Mouse (Mus musculus) intestine, embryonic 16.5 days (tissue): ENCODE measurements around the gene Klf5. TPM values are rescaled to one million over a fixed set of nuclear protein-coding genes. Genes with fewer than 3 reads are reported as not detected.

Experiments
- ATAC-seq: fragments of 200-750 bp; cut with Nextera tagmentation; 2 replicates; pipeline ENCODE4 v1.8.0; 2017; ENCODE audit warnings: moderate TSS enrichment, moderate library complexity
- H3K27ac ChIP-seq: fragments of 300-500 bp; sonication (generic); 2 replicates; pipeline ENCODE4 v1.5.1; 2014; ENCODE audit warnings: mild to moderate bottlenecking, low read length
- H3K27me3 ChIP-seq: fragments of 300-500 bp; sonication (generic); replicated peaks from 2 replicates; pipeline ENCODE4 v1.6.1; 2014; ENCODE audit warnings: low read length, control low read depth, mixed read lengths; ENCODE audit not compliant: control insufficient read depth, insufficient read depth
- H3K36me3 ChIP-seq: fragments of 300-500 bp; sonication (generic); 2 replicates; pipeline ENCODE4 v1.6.1; 2014; ENCODE audit warnings: low read length, control low read depth; ENCODE audit not compliant: control insufficient read depth, insufficient read depth
- H3K4me1 ChIP-seq: fragments of 300-500 bp; sonication (generic); 2 replicates; pipeline ENCODE4 v1.6.1; 2014; ENCODE audit warnings: low read length, control low read depth, mixed read lengths; ENCODE audit not compliant: control insufficient read depth, insufficient read depth
- H3K4me2 ChIP-seq: fragments of 300-500 bp; sonication (generic); 2 replicates; pipeline ENCODE4 v1.6.1; 2014; ENCODE audit warnings: low read depth, low read length, control low read depth
- H3K4me3 ChIP-seq: fragments of 300-500 bp; sonication (generic); 2 replicates; pipeline ENCODE4 v1.5.1; 2014; ENCODE audit warnings: mild to moderate bottlenecking, low read length
- H3K9ac ChIP-seq: fragments of 300-500 bp; sonication (generic); 2 replicates; pipeline ENCODE4 v1.6.1; 2014; ENCODE audit warnings: low read depth, low read length
- H3K9me3 ChIP-seq: fragments of 300-500 bp; sonication (generic); 2 replicates; pipeline ENCODE4 v1.6.1; 2016; ENCODE audit warnings: low read length, control low read depth; ENCODE audit not compliant: control insufficient read depth
- WGBS: fragments of 180-500 bp; shearing (Covaris S2); extraction: QIAGEN DNeasy Blood & Tissue Kit; methylation state at CpG from one replicate; pipeline ENCODE4 v1.1.7; 2014; 5-methylcytosine and 5-hydroxymethylcytosine counted together
- polyA plus RNA-seq: library from polyadenylated mRNA; unstranded; fragments of >200 nt; fragmentation: Nextera tagmentation; extraction: Ambion mirVana; gene quantifications from 2 replicates; pipeline ENCODE4 v1.2.1, GENCODE M21; 2015

The Klf5 gene
- polyA plus RNA-seq, 1 experiment from 2014 or later = 75.3 TPM

DNA sequence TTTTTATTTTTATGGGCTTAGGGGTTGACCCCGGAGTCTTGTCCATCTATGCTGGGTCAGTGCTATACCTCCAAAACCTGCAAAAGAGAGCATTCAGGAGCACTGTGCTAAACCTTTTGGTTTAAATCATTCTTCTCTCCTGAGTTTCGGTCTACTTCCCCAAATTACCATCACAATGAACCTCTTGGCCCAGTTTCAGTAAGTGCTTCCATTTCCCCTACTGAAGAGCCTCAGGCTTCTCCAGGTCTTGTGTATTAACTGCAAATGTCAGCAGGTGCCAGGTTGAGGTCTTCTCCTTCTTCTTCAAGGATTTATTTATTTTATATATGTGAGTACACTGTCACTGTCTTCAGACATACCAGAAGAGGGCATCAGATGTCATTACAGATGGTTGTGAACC is 55.6 kb downstream of the Klf5 start:
- H3K27me3 ChIP-seq = no peaks in the 10 kb centered on the region
- no peaks in the 10 kb centered on the region for H3K36me3 ChIP-seq
- 85% methylated on average over 2 of the region's 2 CpGs for WGBS
- no peaks in the 10 kb centered on the region for H3K4me1 ChIP-seq
- H3K27ac ChIP-seq = no peak overlapping the region
- H3K9ac ChIP-seq = no peak overlapping the region
- no peaks in the 10 kb centered on the region for H3K9me3 ChIP-seq
- H3K4me2 ChIP-seq = no peak overlapping the region
- no peak overlapping the region for H3K4me3 ChIP-seq
- no peak for ATAC-seq

DNA sequence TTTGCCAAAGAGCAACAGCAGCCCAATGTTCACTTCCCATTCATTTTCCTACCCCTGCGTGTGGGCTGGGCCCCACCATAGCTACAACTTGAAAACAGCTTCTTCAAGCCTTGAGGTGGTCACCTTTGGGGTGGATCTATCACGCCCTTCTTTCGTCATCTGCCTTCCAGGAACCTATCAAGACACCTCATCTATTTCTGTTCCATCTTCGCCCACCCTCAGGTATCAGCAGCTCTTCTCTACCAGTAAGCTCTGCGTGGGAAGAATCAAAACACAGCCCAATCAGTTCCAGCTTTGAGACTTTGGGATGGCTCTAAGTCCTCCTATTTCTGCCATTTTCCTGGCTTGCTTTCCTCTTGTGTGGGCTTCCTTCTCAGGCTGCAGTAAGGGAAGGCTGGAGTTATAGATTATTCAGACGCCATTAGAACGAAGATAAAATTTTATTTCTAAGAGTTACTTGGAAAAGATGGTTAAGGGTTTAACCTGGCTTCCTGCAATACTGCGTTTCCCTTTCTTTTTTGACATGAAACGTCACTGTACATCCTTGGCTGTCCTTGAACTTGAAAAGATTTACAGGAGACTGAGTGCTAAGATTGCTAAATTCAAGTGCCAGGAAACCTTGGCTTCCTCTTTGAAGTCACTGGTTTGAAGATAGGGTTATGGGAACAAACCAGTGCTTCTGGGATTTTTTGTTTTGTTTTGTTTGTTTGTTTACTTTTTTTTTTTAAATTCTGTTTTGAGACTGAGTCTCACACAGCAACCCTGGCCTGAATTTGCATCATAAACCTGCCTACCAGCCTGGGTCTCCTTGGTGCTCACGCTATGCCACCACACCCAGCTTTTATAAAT is 56.5 kb downstream of the Klf5 start:
- Histone ChIP-seq H3K9me3 (no peaks in the 10 kb centered on the region), H3K36me3 (no peaks in the 10 kb centered on the region), H3K9ac (no peak overlapping the region), H3K4me2 (no peak overlapping the region), H3K4me3 (no peak overlapping the region), H3K27me3 (no peaks in the 10 kb centered on the region), H3K27ac (no peak overlapping the region), H3K4me1 (no peaks in the 10 kb centered on the region)
- ATAC-seq = no peak
- 88% methylated on average over 10 of the region's 10 CpGs for WGBS

DNA sequence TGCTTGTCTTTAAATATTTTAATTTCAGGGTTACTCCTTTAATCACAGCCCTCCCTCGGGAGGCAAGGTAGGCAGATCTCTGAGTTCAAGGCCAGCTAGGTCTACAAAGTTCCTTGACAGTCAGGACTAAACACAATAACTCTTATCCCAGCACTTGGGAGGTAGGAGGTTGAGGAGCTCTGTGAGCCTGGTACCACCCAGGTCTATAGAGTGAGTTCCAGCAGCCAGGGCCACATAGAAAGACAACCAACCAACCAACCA is 57.0 kb downstream of the Klf5 start:
- no peaks in the 10 kb centered on the region for H3K4me1 ChIP-seq
- no peak overlapping the region for H3K9ac ChIP-seq
- H3K27ac ChIP-seq = no peak overlapping the region
- no peaks in the 10 kb centered on the region for H3K36me3 ChIP-seq
- H3K4me3 ChIP-seq = no peak overlapping the region
- no peak for ATAC-seq
- WGBS = 63% methylated on average over 1 of the region's 1 CpGs
- H3K4me2 ChIP-seq = no peak overlapping the region
- H3K9me3 ChIP-seq = no peaks in the 10 kb centered on the region
- no peaks in the 10 kb centered on the region for H3K27me3 ChIP-seq

DNA sequence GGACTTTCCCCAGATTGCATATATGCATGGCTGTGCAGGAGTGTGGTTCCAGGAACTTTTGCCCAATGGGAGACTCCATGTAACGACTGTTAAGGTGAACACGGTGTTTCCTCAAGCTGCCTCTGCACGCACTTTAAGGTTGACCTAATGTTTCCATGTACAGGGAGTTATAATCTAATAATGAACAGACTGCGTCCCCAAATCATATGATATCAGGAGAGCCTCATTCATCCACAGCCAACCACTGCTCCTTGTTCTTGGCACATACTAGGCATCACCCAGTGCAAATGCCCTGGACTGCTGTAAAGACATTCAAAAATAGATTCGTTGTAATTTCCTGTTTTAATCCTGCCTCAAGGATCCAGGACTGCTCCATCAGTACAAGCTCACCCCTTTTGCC is 64.5 kb downstream of the Klf5 start:
- Histone ChIP-seq H3K9ac (no peak overlapping the region), H3K9me3 (no peaks in the 10 kb centered on the region), H3K4me3 (no peak overlapping the region), H3K27ac (peak overlapping the region; percentile 14; the same call in 1 of the 2 replicates), H3K27me3 (no peaks in the 10 kb centered on the region), H3K4me2 (no peak overlapping the region), H3K4me1 (0 out of 2 replicates have a peak, but pooled peaks cover 3% of the 10 kb centered on the region), H3K36me3 (no peaks in the 10 kb centered on the region)
- ATAC-seq = no peak
- WGBS = 90% methylated on average over 5 of the region's 5 CpGs

GRCm38 (mm10) chr14:99364007-99364784 is 65.7 kb downstream of the Klf5 start:
- Histone ChIP-seq H3K9ac (no peak overlapping the region), H3K4me3 (no peak overlapping the region), H3K9me3 (no peaks in the 10 kb centered on the region), H3K36me3 (no peaks in the 10 kb centered on the region), H3K4me1 (0 out of 2 replicates have a peak, but pooled peaks cover 3% of the 10 kb centered on the region), H3K4me2 (no peak overlapping the region; the same call in 1 of the 2 replicates), H3K27me3 (no peaks in the 10 kb centered on the region), H3K27ac (peak overlapping the region; percentile 53; the same call in 1 of the 2 replicates)
- ATAC-seq = peak; percentile 54; the same call in 1 of the 2 replicates
- WGBS = 47% methylated on average over 12 of the region's 12 CpGs

Other genes starting within 250 kb of the Klf5 start
- gene Pibf1, start 199.3 kb upstream of the Klf5 start, polyA plus RNA-seq = 12.5 and 13.3 TPM in 2 replicates
- 19.8 and 21.4 TPM in 2 replicates for gene Dis3, start 198.9 kb upstream of the Klf5 start, polyA plus RNA-seq